Mouse (Mus musculus) lung, adult 2 months (tissue): ENCODE measurements around the gene Tmem189.

Source experiments
- CTCF ChIP-seq: fragments of 200-500 bp; IDR thresholded peaks from 2 replicates; pipeline ENCODE4 v1.5.1; 2011; ENCODE audit warnings: mild to moderate bottlenecking, low read length, control low read depth; ENCODE audit not compliant: insufficient read depth
- POLR2A ChIP-seq: fragments of 200-500 bp; IDR thresholded peaks from 2 replicates; pipeline ENCODE4 v1.6.1; 2011; ENCODE audit warnings: low read depth, mild to moderate bottlenecking, control low read depth, low read length, borderline replicate concordance; ENCODE audit errors: extremely low read depth

DNA sequence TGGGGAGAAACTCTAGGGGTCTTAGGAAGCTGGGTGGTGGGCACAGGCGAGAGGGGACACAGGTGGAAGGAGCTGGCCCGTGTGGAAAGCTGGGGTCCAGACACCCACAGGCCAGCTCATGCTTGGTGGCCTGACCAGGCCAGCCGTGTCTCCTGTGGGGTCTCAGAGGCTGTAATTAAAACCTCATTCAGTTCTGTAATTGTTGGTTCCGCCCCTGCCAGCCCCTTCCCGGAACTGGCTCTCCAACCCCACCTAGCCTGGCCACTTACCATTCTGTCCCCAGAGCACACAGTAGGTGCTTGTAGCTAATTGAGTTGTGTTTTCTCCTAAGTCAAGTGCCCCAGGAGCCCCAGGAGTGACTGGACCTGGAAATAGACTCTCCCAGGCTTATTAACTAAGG is 90.4 kb downstream of the Tmem189 start:
- TF ChIP-seq POLR2A (no peak), CTCF (no peak)
